Mouse (Mus musculus) cerebellum, adult 2 months (tissue): ENCODE results near the gene Fbn1.

Experiments
- CTCF ChIP-seq: fragments of 200-500 bp; IDR thresholded peaks from 2 replicates; pipeline ENCODE4 v1.5.1; 2011; ENCODE audit warnings: low read depth, mild to moderate bottlenecking, control low read depth, low read length, moderate library complexity, borderline replicate concordance; ENCODE audit not compliant: insufficient read depth
- POLR2A ChIP-seq: fragments of 200-500 bp; IDR thresholded peaks from 2 replicates; pipeline ENCODE4 v1.6.1; 2011; ENCODE audit warnings: low read length, control low read depth, borderline replicate concordance; ENCODE audit not compliant: insufficient read depth

DNA sequence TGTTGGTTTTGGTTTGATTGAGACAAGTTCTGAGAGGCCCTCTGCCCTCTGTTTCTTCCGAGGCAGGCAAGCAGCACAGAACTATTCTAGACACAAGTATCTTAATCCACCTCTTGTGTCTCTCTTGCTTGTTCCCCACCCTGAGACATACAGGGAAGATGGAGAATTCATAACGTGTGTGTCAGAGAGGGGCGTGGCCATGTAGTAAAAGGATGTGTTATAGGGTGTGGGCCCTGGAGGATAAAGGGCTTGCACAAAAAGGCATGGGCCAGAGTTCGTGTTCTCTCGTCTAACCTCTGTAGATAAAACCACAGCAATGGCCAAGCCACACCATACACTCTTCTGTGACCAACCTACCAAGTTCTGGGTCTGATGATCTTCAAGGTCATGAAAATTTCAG is 18.8 kb upstream of the Fbn1 start:
- TF ChIP-seq CTCF (no peak), POLR2A (no peak)
